10 mouse cellular contexts compared by ENCODE assay signal in the genomic region with DNA sequence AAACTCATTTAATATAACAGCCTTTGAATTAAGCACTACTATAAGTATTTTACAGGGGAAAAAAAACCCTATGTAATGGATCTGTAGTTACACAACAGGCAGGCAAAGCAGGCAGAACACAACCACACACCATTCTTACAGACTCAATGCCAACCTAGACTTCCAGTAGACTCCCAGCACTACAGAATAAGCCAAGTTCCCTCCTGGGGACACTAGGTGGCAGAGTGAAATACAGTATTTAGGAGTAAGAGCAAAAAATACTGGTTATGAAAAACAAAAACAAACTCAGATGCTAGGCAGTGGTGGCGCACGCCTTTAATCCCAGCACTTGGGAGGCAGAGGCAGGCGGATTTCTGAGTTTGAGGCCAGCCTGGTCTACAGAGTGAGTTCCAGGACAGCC. TPM values are rescaled to one million over a fixed set of nuclear protein-coding genes. Genes with fewer than 3 reads are reported as not detected.
DNase-seq lines count a peak whose midpoint lies in the region; TF ChIP-seq lines count a peak whose summit lies in the region.
"Had no signal": no experiment of that assay in that cellular context is flagged by ENCODE, and none has a peak within 500 bp of the region (broad histone marks: within the 10 kb centered on the region; RNA-seq: fewer than 3 reads in every experiment).

No protein-coding gene starts in this region.

- peak; percentile 79 for TF ChIP-seq CTCF in layer of hippocampus, adult 2 months (conservative IDR thresholded peaks at IDR 0.05)
- TF ChIP-seq CTCF in cortical plate, adult 2 months (IDR thresholded peaks at IDR 0.05; ENCODE audit: extremely low read depth, insufficient read depth, low read length): peak; percentile 48; the same call in 1 of the 2 replicates

- TF ChIP-seq POLR2A in cortical plate, adult 2 months (IDR thresholded peaks at IDR 0.05; ENCODE audit: extremely low read depth, insufficient read depth, low read length): no peak

- no peak overlapping the region for H3K27ac ChIP-seq in layer of hippocampus, adult 2 months
- no peak overlapping the region for H3K27ac ChIP-seq in cortical plate, adult 2 months (ENCODE audit: insufficient read depth, low read length)
- H3K27ac ChIP-seq: embryonic facial prominence, embryonic 13.5 days had no signal

- DNase-seq in layer of hippocampus, adult 2 months (ENCODE audit: low spot score in 2 of 2): peak; percentile 26 to 31
- no peak for DNase-seq in layer of hippocampus, postnatal 25 days (ENCODE audit: extremely low spot score in 1 of 2, low spot score in 1 of 2)
- DNase-seq in CD4-positive helper T cell, adult 2 months (ENCODE audit: low read depth, low spot score): peak; percentile 37
- peak; percentile 74 for DNase-seq in NIH3T3 (ENCODE audit: low read depth)
- peak; percentile 25 for DNase-seq in layer of hippocampus, adult 9-11 months
- no peak for DNase-seq in testis, postnatal 10 days (ENCODE audit: low spot score)
- no peak for DNase-seq in urinary bladder, adult 18-20 months (ENCODE audit: low spot score in 2 of 2)

- H3K4me3 ChIP-seq in layer of hippocampus, adult 2 months: no peak overlapping the region
- H3K4me3 ChIP-seq in cortical plate, adult 2 months (ENCODE audit: insufficient read depth, low read length): no peak overlapping the region
- H3K4me3 ChIP-seq: embryonic facial prominence, embryonic 13.5 days had no signal

- peaks cover 2% of the 10 kb centered on the region; the same call in 1 of the 2 replicates for H3K4me1 ChIP-seq in cortical plate, adult 2 months (ENCODE audit: control insufficient read depth, insufficient read depth, low read length)

RNA-seq across cellular contexts. Expression of gene Camsap2, which starts 39.5 kb away (rescaled TPM):
- 100 to 1,000 TPM; 132 to 141 TPM for total RNA-seq in layer of hippocampus, adult 2 months (2021)
- 100 to 1,000 TPM; 132 to 142 TPM for total RNA-seq in layer of hippocampus, postnatal 25 days (2021)
- polyA plus RNA-seq in cortical plate, adult 2 months (2012; rRNA removed): 53.2 and 53.9 TPM in 2 replicates

RNA-seq across cellular contexts. Expression of gene Gpr25, which starts 45.8 kb away (rescaled TPM):
- total RNA-seq in layer of hippocampus, adult 2 months (2021): 1 to 10 TPM; 5.0 to 5.5 TPM
- total RNA-seq in layer of hippocampus, postnatal 25 days (2021): 1 to 10 TPM; 6.6 to 7.5 TPM
- polyA plus RNA-seq in cortical plate, adult 2 months (2012; rRNA removed): 6.5 and 9.7 TPM in 2 replicates
- polyA plus RNA-seq: limb, embryonic 11.5 days had no signal

Comparison
In these comparisons a context has a peak if more than half of its experiments do, and no peak if none do; other contexts are left out.
1. DNase-seq: peak in layer of hippocampus, adult 2 months (2 of 2), CD4-positive helper T cell, adult 2 months (single experiment), NIH3T3 (single experiment) and layer of hippocampus, adult 9-11 months (single experiment); none in layer of hippocampus, postnatal 25 days (0 of 2), testis, postnatal 10 days (single experiment) and urinary bladder, adult 18-20 months (0 of 2).